Mouse (Mus musculus) spleen, postnatal 10 days (tissue): ENCODE measurements around the gene Glyctk.

ENCODE experiments used
- DNase-seq, 2 experiments: peaks; one replicate each; pipeline ENCODE4 v3.0.0; 2021 to 2022; ENCODE audit warnings: low spot score in 2 of 2

Gene Glyctk

DNA sequence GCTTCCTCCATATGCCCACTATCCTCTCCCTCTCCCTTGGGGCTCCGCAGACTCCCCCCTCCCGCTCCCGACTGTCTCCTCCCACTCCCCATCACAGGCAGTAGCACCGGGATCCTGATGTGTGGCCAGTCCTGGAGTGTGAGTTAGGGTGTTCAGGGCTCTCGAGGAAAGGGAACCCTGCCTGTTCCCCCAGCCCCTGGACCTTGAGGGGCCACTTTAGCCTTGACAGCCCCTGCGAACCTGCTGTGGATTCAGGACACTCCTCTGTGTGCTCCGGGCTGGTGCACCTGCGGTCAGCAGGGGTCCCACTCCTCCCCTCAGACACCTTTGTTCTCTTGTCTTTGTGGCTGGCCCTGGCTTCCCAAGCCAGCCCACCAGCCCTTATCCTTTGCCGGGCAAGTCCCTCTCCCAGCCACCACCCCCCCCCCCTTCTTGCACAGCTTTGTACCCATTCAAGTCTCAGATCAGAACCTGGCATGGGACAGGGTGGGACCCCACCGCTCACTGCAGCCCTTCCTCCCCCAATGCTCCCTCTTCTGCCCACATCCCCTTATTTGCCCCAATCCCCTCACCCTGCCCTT lies 10.0 kb downstream of the Glyctk start:
- no peak for DNase-seq

DNA sequence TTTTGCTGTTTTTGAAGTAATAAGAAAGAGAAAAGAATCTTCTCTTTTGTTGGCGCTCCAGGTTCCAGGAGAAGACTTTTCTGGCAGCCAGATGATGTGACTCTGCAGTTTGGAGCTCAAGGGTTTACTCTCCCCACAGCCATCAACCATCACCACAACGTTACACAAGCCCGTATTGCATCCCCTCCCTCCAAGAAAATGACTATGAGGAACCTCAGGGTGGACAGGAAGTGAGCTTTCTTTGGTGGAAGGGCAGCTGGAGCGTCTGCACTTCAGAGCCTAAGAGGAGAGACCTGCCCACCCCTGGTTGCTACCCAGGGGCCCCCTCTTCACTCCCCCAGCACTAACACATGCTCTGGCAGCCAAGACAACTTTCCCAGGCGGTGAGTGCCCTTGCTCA lies 10.7 kb downstream of the Glyctk start:
- DNase-seq, result no peak

DNA sequence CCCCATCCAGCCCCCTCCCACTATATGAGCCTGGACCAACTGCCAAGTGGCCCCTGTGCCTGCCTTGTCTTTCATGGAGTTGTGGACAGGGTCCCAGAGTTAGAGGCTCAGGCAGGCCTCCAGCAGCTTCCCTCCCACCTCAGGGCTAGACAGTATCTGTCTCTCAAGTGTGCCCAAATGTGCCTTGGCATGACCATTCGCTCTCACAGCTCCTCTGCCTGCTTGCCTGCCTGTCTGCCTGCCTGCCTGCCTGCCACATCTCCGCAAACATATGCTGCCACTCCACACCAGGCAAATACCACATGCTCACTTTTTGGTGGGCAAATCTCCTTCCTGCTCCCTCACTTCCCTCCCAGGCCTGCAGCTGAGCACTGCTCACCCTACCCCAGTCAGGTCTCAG lies 12.4 kb downstream of the Glyctk start:
- DNase-seq, result no peak

DNA sequence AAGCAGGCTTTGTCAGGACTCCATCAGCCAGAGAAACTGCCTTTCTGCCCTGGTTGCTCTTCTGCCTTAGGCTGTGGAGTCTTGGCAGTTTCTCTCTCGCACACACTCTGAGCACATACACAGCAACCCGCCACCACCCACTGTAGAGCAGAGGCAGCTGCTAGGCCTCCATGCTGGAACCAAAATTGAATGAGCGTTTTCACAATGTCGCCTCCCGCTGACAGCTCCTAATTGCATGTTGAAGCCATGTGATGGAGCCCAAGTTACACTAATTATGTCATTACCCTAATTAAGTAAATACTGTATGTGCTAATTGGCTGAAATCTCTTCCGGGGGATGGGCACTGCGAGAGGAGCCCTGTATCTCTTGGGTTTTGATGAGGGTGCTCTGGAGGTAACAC lies 13.8 kb downstream of the Glyctk start:
- DNase-seq, result no peak

DNA sequence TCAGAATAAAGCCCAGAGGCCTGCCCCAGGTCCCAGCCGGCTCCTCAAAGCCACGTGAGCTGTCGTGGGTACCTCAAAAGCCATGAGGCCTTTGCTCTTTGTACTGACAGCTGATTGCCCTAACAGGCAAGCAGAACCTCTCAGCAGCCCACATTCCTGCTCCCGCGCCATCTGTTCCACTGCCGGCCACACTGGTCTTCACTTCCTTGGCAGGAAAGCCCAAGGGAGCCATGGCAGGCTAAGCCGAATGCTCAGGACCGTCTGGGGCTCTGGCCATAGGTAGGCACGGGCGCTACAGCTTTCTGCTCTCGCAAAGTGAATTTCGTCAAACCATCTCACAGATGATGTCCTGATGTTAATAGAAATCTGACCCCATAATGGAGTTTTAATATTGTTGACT lies 16.0 kb downstream of the Glyctk start:
- DNase-seq, result no peak

DNA sequence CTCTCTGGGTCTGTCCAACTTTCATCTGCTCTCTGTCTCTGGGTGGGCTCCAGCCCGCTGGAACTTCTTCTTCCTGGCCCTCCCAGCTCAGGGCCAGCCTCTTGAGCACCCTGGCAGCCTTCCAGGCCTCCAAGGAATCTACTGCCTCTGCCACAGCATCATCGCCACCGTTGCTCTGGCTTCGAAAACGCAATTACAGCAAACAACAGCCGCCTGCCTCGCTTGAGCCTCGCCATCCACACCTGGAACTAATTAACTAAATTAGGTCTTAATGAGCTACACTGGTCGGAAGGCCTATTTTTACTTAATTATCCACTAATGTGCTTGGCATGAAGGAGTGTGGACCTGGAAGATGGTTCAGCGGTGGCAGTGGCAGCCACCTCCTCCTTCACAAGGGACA lies 18.2 kb downstream of the Glyctk start:
- no peak for DNase-seq

DNA sequence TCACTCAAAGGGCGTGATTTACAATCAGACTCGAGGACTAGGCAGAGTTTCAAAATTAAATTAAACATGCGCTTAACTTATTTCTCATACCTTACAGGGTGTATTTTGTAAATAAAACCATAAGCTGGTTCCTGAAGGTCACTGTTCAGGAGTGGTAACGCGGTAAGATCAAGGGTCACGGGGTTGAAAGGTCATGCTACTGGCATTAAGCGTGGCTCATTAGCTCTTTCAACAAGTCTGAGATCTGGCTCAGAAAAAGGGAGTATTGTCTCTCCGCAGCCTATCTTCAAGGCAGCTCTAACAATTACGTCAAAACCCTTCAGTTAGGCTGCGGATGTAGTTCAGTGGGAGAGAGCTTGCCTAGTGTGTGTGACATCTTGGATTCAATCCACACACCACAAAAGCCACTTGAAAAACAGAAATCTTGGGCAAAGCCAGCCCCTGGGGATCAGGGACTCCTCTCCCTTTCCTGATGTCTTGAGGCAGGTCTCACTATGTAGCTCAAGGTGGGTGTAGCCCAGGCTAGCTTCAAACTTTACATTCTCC lies 20.2 kb downstream of the Glyctk start:
- no peak for DNase-seq

DNA sequence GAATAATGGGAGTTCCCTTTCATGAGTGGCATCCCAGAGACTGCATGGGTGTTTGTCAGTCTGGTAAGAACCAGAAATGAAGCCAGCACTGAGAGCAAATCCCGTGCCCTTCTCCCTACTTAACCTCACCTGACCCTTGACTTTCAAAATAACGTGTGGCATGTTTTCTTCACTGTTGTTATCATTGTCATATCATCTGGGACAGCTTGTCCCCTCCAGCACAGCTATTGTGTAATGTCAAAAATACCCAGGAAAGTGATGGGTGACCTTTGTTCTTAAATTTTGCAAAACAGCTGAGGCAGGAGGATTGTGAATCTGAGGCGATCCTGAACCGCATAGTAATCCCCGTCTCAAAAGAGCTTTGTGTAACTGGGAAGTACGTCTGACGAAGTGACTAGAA lies 27.7 kb downstream of the Glyctk start:
- DNase-seq, result no peak

DNA sequence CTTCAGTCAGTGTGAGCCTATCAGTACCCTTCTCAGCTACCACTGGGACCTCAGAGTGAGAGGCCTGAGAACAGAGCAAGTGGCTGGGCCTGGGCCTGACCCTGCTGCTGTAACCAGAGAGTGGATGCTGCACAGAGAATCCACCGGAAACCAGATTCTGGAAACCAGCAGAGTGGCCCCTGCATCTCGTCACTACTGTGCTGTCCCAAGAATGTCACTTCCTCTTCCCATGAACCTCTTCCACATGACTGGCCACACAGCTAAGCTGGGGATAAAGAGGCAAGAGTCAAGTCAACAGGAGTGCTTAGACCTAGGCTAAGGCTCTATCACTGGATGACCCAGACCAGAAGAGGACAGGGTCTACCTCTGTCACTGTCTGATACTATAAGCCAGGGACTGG lies 28.9 kb downstream of the Glyctk start:
- DNase-seq, result no peak

DNA sequence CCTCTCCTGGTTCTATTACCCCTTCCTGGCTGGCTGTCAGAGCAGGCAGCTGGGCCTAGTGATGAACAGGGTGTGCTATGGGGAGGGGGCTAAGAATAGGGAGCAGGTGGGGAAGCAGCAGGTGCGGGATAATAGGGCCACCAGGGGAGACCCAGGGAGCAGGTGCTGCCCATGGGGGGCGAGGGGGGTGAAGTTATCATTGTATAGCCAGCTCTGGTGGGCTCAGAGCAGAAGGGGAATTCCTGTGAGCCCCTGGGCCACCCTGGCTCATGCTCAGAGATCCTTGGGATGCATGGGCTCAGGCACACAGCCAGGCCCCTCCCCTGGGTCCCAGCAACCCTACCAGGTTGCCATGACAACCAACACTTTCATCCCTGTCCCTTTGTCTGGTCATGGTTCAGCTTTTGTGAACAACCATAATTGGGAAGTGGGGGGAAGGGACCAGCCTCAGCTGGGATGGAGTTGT lies 31.1 kb downstream of the Glyctk start:
- DNase-seq, result no peak

DNA sequence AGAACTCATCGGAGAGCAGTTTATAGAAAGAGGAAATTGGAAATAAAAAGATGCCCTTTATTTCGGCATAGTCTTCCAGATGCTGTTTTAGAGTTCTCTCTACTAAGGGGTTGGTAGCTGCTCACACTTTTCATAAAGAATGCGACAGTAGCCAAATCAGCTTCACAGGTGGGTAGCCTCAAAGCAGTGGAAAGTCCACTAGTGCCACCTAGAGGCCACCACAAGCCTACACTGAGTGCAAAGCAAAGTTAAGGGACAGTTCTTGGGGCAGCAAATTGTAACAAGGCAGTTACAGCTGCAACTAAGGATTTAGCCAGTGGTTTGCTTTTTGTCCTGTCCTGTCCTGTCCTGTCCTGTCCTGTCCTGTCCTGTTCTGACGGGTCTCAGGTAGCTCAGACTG lies 34.3 kb downstream of the Glyctk start:
- peak in 1 of 2 experiments; percentile 49 for DNase-seq

DNA sequence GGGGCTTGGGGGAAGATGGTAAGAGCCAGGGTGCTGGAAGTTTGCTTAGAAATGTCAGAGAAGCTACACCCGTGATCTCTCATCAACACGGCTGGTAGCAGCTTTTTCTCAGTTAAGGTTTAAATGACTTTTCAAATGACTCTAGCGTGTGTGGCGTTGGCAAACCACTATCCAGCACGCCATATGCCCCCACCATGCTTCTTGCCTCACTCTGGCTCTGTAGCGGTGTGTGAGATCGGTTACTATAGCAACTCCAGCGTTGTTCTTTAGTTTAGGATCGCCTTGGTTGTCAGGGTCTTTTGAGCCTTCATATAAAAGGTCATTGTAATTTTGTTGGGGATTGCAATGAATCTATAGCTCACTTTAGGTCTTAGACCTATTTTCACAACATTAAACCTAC lies 38.9 kb downstream of the Glyctk start:
- no peak for DNase-seq

DNA sequence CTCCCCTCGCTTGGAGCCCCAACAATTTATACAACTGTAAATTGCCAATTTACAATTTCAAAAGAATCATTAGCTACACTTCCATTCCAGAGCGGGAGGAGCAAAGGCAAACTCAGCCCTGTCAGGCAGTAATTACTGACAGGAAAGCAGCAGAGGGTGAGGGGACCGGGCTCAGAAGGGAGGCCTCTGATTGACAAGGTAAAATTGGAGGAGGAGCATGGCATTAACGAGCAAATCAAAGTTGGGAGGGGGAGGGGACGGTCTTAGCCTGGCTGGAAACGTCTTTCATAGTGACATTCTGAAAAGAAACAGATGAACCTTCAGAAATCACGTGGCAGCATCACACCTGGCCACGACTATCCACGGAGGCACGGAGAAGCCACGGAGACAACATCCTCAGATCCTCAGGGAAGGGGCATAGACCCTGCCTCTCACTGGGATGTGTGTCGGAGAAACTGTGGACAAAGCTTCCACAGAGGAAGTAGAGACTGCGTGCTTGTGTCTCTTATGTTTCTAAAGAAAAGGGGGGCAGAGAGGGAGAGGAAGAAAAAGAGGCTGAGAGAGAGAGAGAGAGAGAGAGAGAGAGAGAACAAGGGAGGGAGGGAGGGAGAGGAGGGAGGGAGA lies 42.0 kb downstream of the Glyctk start:
- DNase-seq, result no peak

DNA sequence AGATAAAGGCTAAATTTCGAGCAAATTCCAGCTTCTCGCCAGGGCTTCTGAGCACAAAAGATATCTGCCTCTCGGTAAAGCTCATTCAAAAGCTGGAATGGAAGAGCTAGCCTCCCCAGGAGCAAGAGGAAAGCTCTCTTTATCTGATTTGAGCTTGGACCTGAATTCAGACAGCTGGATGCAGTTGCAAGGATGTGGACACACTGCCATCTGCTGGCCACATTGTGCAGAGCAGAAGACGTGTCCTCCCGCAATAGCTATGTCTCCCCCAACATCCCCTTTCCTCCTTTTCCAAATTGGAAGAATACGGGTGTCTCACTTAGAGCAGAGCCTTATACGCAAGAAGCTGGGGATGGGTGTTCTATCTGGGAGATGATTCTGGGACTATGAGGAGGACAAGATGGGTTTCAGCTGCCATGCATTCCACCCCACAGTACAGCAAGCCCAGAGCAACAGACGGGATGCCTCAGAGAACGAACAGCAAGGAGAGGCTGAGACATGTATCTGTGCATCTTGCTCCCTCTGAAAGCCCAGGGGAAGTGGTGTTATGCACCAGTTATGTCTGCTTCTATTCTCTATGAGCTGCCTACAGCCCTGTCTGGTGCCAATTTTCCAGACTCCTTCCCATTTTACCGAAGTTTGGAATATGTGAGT lies 45.0 kb downstream of the Glyctk start:
- DNase-seq, result peak; percentile 44 to 73

DNA sequence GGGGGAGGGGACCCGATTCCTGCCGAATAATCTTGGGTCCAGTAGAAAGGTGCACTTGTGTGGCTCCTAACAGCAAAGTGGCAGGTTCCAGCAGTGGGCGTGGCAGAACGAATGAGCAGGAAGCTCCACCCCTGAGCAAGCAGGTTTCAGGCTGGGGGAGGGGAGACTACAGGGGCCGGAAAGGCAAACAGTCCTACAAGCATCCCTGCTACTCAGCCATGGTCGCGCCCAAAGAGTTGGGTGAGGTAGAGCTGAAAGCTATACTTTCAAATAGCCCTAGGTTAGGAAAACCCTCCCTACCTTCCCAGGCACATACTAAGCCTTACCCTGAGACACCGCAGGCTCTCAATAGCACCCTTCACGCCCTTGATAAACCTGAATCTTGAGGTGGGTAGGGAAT lies 51.7 kb downstream of the Glyctk start:
- no peak for DNase-seq

DNA sequence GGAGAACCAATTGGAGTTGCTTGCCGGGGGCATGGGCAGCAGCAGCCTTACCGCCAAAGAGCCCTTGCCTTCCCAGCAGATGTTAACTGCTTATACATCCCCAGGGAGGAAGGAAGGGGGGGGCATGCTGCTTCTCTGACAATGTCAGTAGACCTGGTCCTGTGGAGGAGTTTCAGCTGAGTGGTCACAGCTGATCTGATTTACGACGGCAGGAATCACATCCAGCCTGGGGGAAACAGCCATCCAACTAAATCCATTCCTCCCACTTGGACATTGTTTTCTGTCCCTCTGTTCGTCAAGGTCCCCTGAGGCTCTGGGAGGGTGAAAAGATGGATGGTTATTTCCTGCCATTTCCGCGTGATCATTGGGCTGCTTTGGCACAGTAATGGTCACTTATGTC lies 53.5 kb downstream of the Glyctk start:
- DNase-seq, result no peak
